Mouse (Mus musculus) MEL (cell line): ENCODE measurements around the gene Nyap2.

ENCODE experiments used
- CTCF ChIP-seq, 3 experiments: IDR thresholded peaks in 2 of 3; conservative IDR thresholded peaks in 1 of 3; 2 replicates each; pipeline ENCODE4 v1.5.1; 2011 to 2012; ENCODE audit warnings: low read length in 3 of 3, low read depth in 2 of 3, mild to moderate bottlenecking in 2 of 3, improper control_type of control experiment in 1 of 3, inconsistent platforms in 1 of 3, mixed read lengths in 1 of 3, moderate library complexity in 1 of 3; ENCODE audit not compliant: control insufficient read depth in 1 of 3, insufficient read depth in 1 of 3, poor library complexity in 1 of 3, severe bottlenecking in 1 of 3
- ETS1 ChIP-seq: IDR thresholded peaks from 2 replicates; pipeline ENCODE4 v1.6.1; 2012; ENCODE audit warnings: low read depth, mild to moderate bottlenecking, inconsistent platforms, low read length, improper control_type of control experiment, moderate library complexity
- KAT2A ChIP-seq: conservative IDR thresholded peaks from 2 replicates; pipeline ENCODE4 v1.6.1; 2012; ENCODE audit warnings: low read depth, low read length, improper control_type of control experiment, inconsistent platforms
- POLR2A ChIP-seq, 2 experiments: IDR thresholded peaks; 2 replicates each; pipeline ENCODE4 v1.6.1; 2011 to 2012; ENCODE audit warnings: low read length in 2 of 2, mild to moderate bottlenecking in 2 of 2, control low read depth in 1 of 2, improper control_type of control experiment in 1 of 2, low read depth in 1 of 2, moderate library complexity in 1 of 2; ENCODE audit not compliant: control insufficient read depth in 1 of 2, insufficient read depth in 1 of 2, poor library complexity in 1 of 2
- POLR2AphosphoS2 ChIP-seq: IDR thresholded peaks from 2 replicates; pipeline ENCODE4 v1.6.1; 2011; ENCODE audit warnings: low read length, improper control_type of control experiment
- RAD21 ChIP-seq: IDR thresholded peaks from 2 replicates; pipeline ENCODE4 v1.6.1; 2011; ENCODE audit warnings: mild to moderate bottlenecking, low read depth, low read length, improper control_type of control experiment
- TAL1 ChIP-seq: IDR thresholded peaks from 2 replicates; pipeline ENCODE4 v1.6.1; 2012; ENCODE audit warnings: mild to moderate bottlenecking, inconsistent platforms, low read length, moderate library complexity, mixed read lengths
- ZNF384 ChIP-seq: IDR thresholded peaks from 2 replicates; pipeline ENCODE4 v1.6.1; 2012; ENCODE audit warnings: low read depth, mild to moderate bottlenecking, inconsistent platforms, low read length, improper control_type of control experiment

DNA sequence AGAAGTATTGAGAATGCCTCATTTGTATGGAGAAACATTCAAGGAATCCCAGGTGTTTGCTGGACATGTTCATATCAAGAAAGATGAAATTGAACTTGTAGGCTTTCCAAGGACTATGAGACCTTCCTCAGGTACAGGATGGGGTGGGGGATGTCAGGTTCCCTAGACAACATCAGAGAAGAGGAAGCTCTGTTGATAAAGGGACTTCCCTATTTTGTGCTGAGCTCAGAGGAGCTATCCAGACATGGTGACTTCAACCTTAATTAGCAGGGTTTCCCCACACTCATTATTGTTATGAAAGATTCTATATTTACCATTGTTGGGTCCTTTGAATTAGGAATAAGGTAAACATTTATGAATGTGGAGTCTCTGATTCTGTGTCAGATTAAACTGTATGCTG lies 67.1 kb downstream of the Nyap2 start:
- TF ChIP-seq KAT2A: no peak
- no peak for TF ChIP-seq CTCF (IDR thresholded peaks at IDR 0.05 in 2 of 3, conservative IDR thresholded peaks at IDR 0.05 in 1 of 3; ENCODE audit: control insufficient read depth in 1 of 3, insufficient read depth in 1 of 3, low read depth in 2 of 3, low read length in 3 of 3, poor library complexity in 1 of 3, severe bottlenecking in 1 of 3)
- no peak for TF ChIP-seq ETS1
- no peak for TF ChIP-seq RAD21
- no peak for TF ChIP-seq POLR2A (IDR thresholded peaks at IDR 0.05; ENCODE audit: control insufficient read depth in 1 of 2, insufficient read depth in 1 of 2, low read depth in 1 of 2, low read length in 2 of 2, poor library complexity in 1 of 2)
- no peak for TF ChIP-seq ZNF384
- TF ChIP-seq POLR2AphosphoS2: no peak
- TF ChIP-seq TAL1: no peak
